Mouse (Mus musculus) MEL (cell line): Measurements from ENCODE around the gene Npas3. TPM values are rescaled to one million over a fixed set of nuclear protein-coding genes. Genes with fewer than 3 reads are reported as not detected.

Source experiments
- DNase-seq: peaks from one replicate; pipeline ENCODE4 v3.0.0; 2011; ENCODE audit warnings: low read depth, low spot score
- H3K27ac ChIP-seq: 2 replicates; pipeline ENCODE4 v1.5.1; 2012; ENCODE audit warnings: low read depth, mild to moderate bottlenecking, control low read depth, low read length, moderate library complexity; ENCODE audit not compliant: control insufficient read depth
- H3K27me3 ChIP-seq, 2 experiments: fragments of 150-350 bp in 1 of 2; sonication (generic) in 1 of 2; 2 replicates each; pipeline ENCODE4 v1.6.1; 2012; ENCODE audit warnings: low read length in 2 of 2, mild to moderate bottlenecking in 2 of 2, improper control_type of control experiment in 1 of 2, moderate library complexity in 1 of 2; ENCODE audit not compliant: insufficient read depth in 2 of 2, control insufficient read depth in 1 of 2
- H3K36me3 ChIP-seq, 2 experiments: 2 replicates each; pipeline ENCODE4 v1.6.1; 2012 to 2014; ENCODE audit warnings: low read length in 2 of 2, improper control_type of control experiment in 1 of 2, inconsistent platforms in 1 of 2, mild to moderate bottlenecking in 1 of 2; ENCODE audit not compliant: insufficient read depth in 2 of 2, control insufficient read depth in 1 of 2
- H3K4me1 ChIP-seq, 2 experiments: fragments of 150-350 bp in 1 of 2; sonication (generic) in 1 of 2; 2 replicates each; pipeline ENCODE4 v1.6.1; 2012; ENCODE audit warnings: low read length in 2 of 2, improper control_type of control experiment in 1 of 2, mild to moderate bottlenecking in 1 of 2; ENCODE audit not compliant: insufficient read depth in 2 of 2, control insufficient read depth in 1 of 2
- H3K4me3 ChIP-seq, 2 experiments: fragments of 150-350 bp in 1 of 2; sonication (generic) in 1 of 2; 2 replicates each; pipeline ENCODE4 v1.5.1; 2012; ENCODE audit warnings: low read depth in 2 of 2, low read length in 2 of 2, mild to moderate bottlenecking in 2 of 2, moderate library complexity in 2 of 2, control low read depth in 1 of 2, improper control_type of control experiment in 1 of 2; ENCODE audit not compliant: control insufficient read depth in 1 of 2, insufficient read depth in 1 of 2
- H3K79me2 ChIP-seq: 2 replicates; pipeline ENCODE4 v1.6.1; 2012; ENCODE audit warnings: mild to moderate bottlenecking, low read length, moderate library complexity; ENCODE audit not compliant: control insufficient read depth, poor library complexity, insufficient read depth
- H3K9ac ChIP-seq: 2 replicates; pipeline ENCODE4 v1.6.1; 2012; ENCODE audit warnings: low read depth, mild to moderate bottlenecking, control low read depth, low read length, moderate library complexity; ENCODE audit not compliant: control insufficient read depth, poor library complexity, severe bottlenecking
- H3K9me3 ChIP-seq: fragments of 150-350 bp; sonication (generic); replicated peaks from 2 replicates; pipeline ENCODE4 v1.6.1; 2012; ENCODE audit warnings: mild to moderate bottlenecking, low read length, improper control_type of control experiment, moderate library complexity; ENCODE audit not compliant: insufficient read depth
- BHLHE40 ChIP-seq: IDR thresholded peaks from 2 replicates; pipeline ENCODE4 v1.6.1; 2012; ENCODE audit warnings: low read depth, mild to moderate bottlenecking, inconsistent platforms, low read length, improper control_type of control experiment, borderline replicate concordance
- CHD2 ChIP-seq: IDR thresholded peaks from 2 replicates; pipeline ENCODE4 v1.6.1; 2011; ENCODE audit warnings: low read length, improper control_type of control experiment
- CTCF ChIP-seq, 3 experiments: IDR thresholded peaks in 2 of 3; conservative IDR thresholded peaks in 1 of 3; 2 replicates each; pipeline ENCODE4 v1.5.1; 2011 to 2012; ENCODE audit warnings: low read length in 3 of 3, low read depth in 2 of 3, mild to moderate bottlenecking in 2 of 3, improper control_type of control experiment in 1 of 3, inconsistent platforms in 1 of 3, mixed read lengths in 1 of 3, moderate library complexity in 1 of 3; ENCODE audit not compliant: control insufficient read depth in 1 of 3, insufficient read depth in 1 of 3, poor library complexity in 1 of 3, severe bottlenecking in 1 of 3
- E2F4 ChIP-seq: IDR thresholded peaks from 2 replicates; pipeline ENCODE4 v1.6.1; 2011; ENCODE audit warnings: low read depth, low read length, improper control_type of control experiment, borderline replicate concordance
- ELF1 ChIP-seq: IDR thresholded peaks from 2 replicates; pipeline ENCODE4 v1.6.1; 2014; ENCODE audit warnings: low read depth, mild to moderate bottlenecking, inconsistent platforms, low read length, improper control_type of control experiment, moderate library complexity
- ETS1 ChIP-seq: IDR thresholded peaks from 2 replicates; pipeline ENCODE4 v1.6.1; 2012; ENCODE audit warnings: low read depth, mild to moderate bottlenecking, inconsistent platforms, low read length, improper control_type of control experiment, moderate library complexity
- GATA1 ChIP-seq: IDR thresholded peaks from 2 replicates; pipeline ENCODE4 v1.6.1; 2011; ENCODE audit warnings: low read depth, low read length, improper control_type of control experiment
- JUND ChIP-seq: IDR thresholded peaks from 2 replicates; pipeline ENCODE4 v1.6.1; 2011; ENCODE audit warnings: low read depth, mild to moderate bottlenecking, improper control_type of control experiment, low read length
- MAZ ChIP-seq: IDR thresholded peaks from 2 replicates; pipeline ENCODE4 v1.6.1; 2012; ENCODE audit warnings: low read depth, mild to moderate bottlenecking, inconsistent platforms, low read length, improper control_type of control experiment
- MEF2A ChIP-seq: IDR thresholded peaks from 2 replicates; pipeline ENCODE4 v1.6.1; 2014; ENCODE audit warnings: low read depth, mild to moderate bottlenecking, inconsistent platforms, low read length, improper control_type of control experiment; ENCODE audit not compliant: poor library complexity, insufficient replicate concordance, severe bottlenecking; ENCODE audit errors: extremely low read depth
- NRF1 ChIP-seq: IDR thresholded peaks from 2 replicates; pipeline ENCODE4 v1.6.1; 2014; ENCODE audit warnings: low read depth, mild to moderate bottlenecking, inconsistent platforms, low read length, improper control_type of control experiment, moderate library complexity; ENCODE audit not compliant: poor library complexity, insufficient read depth, severe bottlenecking
- POLR2AphosphoS5 ChIP-seq: IDR thresholded peaks from 2 replicates; pipeline ENCODE4 v1.6.1; 2012; ENCODE audit warnings: low read depth, borderline replicate concordance, mild to moderate bottlenecking, inconsistent platforms, low read length, moderate library complexity, mixed read lengths
- TAL1 ChIP-seq: IDR thresholded peaks from 2 replicates; pipeline ENCODE4 v1.6.1; 2012; ENCODE audit warnings: mild to moderate bottlenecking, inconsistent platforms, low read length, moderate library complexity, mixed read lengths
- TBP ChIP-seq: IDR thresholded peaks from 2 replicates; pipeline ENCODE4 v1.8.0; 2011; ENCODE audit warnings: low read depth, low read length, improper control_type of control experiment
- TCF12 ChIP-seq: IDR thresholded peaks from 2 replicates; pipeline ENCODE4 v1.6.1; 2014; ENCODE audit warnings: low read depth, mild to moderate bottlenecking, inconsistent platforms, low read length, improper control_type of control experiment, moderate library complexity
- USF2 ChIP-seq, 2 experiments: IDR thresholded peaks; 2 replicates each; pipeline ENCODE4 v1.6.1; 2011 to 2012; ENCODE audit warnings: improper control_type of control experiment in 2 of 2, low read length in 2 of 2, borderline replicate concordance in 1 of 2, inconsistent platforms in 1 of 2, low read depth in 1 of 2, mild to moderate bottlenecking in 1 of 2; ENCODE audit not compliant: insufficient read depth in 1 of 2
- ZC3H11A ChIP-seq: IDR thresholded peaks from 2 replicates; pipeline ENCODE4 v1.6.1; 2012; ENCODE audit warnings: low read depth, mild to moderate bottlenecking, inconsistent platforms, low read length, improper control_type of control experiment
- ZKSCAN1 ChIP-seq: IDR thresholded peaks from 2 replicates; pipeline ENCODE4 v1.6.1; 2012; ENCODE audit warnings: low read depth, mild to moderate bottlenecking, inconsistent platforms, low read length, improper control_type of control experiment, moderate library complexity
- ZNF384 ChIP-seq: IDR thresholded peaks from 2 replicates; pipeline ENCODE4 v1.6.1; 2012; ENCODE audit warnings: low read depth, mild to moderate bottlenecking, inconsistent platforms, low read length, improper control_type of control experiment
- polyA plus RNA-seq, 2 experiments: library from polyadenylated mRNA; stranded (reverse) in 1 of 2; unstranded in 1 of 2; fragments of >175 nt in 1 of 2; fragments of >200 nt in 1 of 2; gene quantifications; 2 replicates each; pipeline versions ENCODE4 v1.2.1 to v1.2.4; 2012; ENCODE audit warnings: low replicate concordance in 2 of 2, low read depth in 1 of 2; ENCODE audit not compliant: insufficient read length in 2 of 2, insufficient read depth in 1 of 2, missing spikeins in 1 of 2
- total RNA-seq: library from RNA; depleted of rRNA; stranded (reverse); fragments of 300-350 nt; gene quantifications from 2 replicates; pipeline ENCODE4 v1.2.3, GENCODE M21; 2012

Gene Npas3
- total and polyA plus RNA-seq, 3 experiments = not detected

DNA sequence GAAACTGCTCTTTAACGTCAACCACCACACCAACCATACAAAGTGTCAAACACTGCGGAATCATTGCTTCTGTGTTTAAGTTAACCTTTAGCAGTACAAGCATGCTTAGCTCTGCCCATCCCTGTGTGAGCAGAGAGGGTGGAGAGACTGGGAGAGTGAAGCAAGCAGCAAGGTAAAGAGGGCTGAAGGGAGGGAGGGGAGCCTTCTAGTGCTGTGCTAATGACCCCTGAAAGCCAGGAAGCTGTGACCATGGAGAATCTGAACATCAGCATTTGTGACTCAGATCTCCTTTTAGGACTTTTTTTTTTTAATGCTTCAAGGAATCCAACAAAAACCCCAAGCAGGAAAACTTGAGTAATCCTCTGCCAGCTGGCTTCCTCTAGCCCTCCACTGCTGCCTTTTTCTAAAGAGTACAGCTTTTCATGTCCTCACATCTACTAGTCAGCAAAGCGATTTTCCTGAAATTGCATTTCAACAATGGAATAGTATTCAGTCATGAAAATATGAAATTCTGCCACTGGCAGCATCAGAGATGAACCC lies 428.7 kb downstream of the Npas3 start:
- Histone ChIP-seq H3K27ac (no peak overlapping the region), H3K4me3 (no peak overlapping the region), H3K4me1 (no peaks in the 10 kb centered on the region), H3K9ac (no peak overlapping the region), H3K9me3 (no peaks in the 10 kb centered on the region), H3K79me2 (no peaks in the 10 kb centered on the region), H3K36me3 (no peaks in the 10 kb centered on the region), H3K27me3 (no peaks in the 10 kb centered on the region; a peak in 1 of 4 replicates)
- no peak for DNase-seq
- TF ChIP-seq ZNF384 (no peak), NRF1 (no peak), BHLHE40 (no peak), GATA1 (no peak), TCF12 (no peak), E2F4 (no peak), CHD2 (no peak), ZKSCAN1 (no peak), POLR2AphosphoS5 (no peak), ZC3H11A (no peak), ETS1 (no peak), MAZ (no peak), JUND (no peak), TBP (no peak), USF2 (IDR thresholded peaks at IDR 0.05; ENCODE audit: borderline replicate concordance in 1 of 2, insufficient read depth in 1 of 2, low read depth in 1 of 2, low read length in 2 of 2) (no peak), ELF1 (no peak)

- no peak overlapping the region for H3K9ac ChIP-seq
- H3K27me3 ChIP-seq = no peaks in the 10 kb centered on the region; a peak in 1 of 4 replicates
- DNase-seq = no peak
- H3K9me3 ChIP-seq = no peaks in the 10 kb centered on the region
- no peaks in the 10 kb centered on the region for H3K4me1 ChIP-seq
- no peak for TF ChIP-seq TAL1
- no peak for TF ChIP-seq CTCF (IDR thresholded peaks at IDR 0.05 in 2 of 3, conservative IDR thresholded peaks at IDR 0.05 in 1 of 3; ENCODE audit: control insufficient read depth in 1 of 3, insufficient read depth in 1 of 3, low read depth in 2 of 3, low read length in 3 of 3, poor library complexity in 1 of 3, severe bottlenecking in 1 of 3)
- TF ChIP-seq ZNF384 = no peak
- TF ChIP-seq ZC3H11A = no peak
- no peak for TF ChIP-seq MEF2A
- no peak for TF ChIP-seq E2F4
- H3K4me3 ChIP-seq = no peak overlapping the region
- no peaks in the 10 kb centered on the region for H3K36me3 ChIP-seq
- H3K79me2 ChIP-seq = no peaks in the 10 kb centered on the region
- H3K27ac ChIP-seq = no peak overlapping the region
These were observed 429.7 kb downstream of the Npas3 start for GRCm38 (mm10) chr12:53678166-53678565.
